Mouse (Mus musculus): Measurements from ENCODE around the gene Dtx1. TPM values are rescaled to one million over a fixed set of nuclear protein-coding genes. Genes with fewer than 3 reads are reported as not detected.

Gene Dtx1
- polyA plus RNA-seq, 1 experiment from 2014 or later: 7.4 TPM

- WGBS: 39% methylated on average over 12 of the region's 12 CpGs
- Histone ChIP-seq H3K27ac (ENCODE audit: low read depth, low read length) (no peak overlapping the region), H3K4me1 (ENCODE audit: control insufficient read depth, insufficient read depth, low read length) (no peaks in the 10 kb centered on the region), H3K27me3 (ENCODE audit: control insufficient read depth, insufficient read depth, low read length) (peaks cover 34% of the 10 kb centered on the region), H3K4me3 (ENCODE audit: low read depth, low read length) (no peak overlapping the region), H3K4me2 (ENCODE audit: low read depth) (no peak overlapping the region), H3K36me3 (ENCODE audit: control insufficient read depth, insufficient read depth, low read length) (no peaks in the 10 kb centered on the region), H3K9me3 (ENCODE audit: control insufficient read depth, low read length) (no peaks in the 10 kb centered on the region), H3K9ac (ENCODE audit: low read length) (no peak overlapping the region)
- ATAC-seq (ENCODE audit: insufficient read depth, low FRiP score, low TSS enrichment) (no peak), DNase-seq (ENCODE audit: low spot score) (no peak)
Measured at GRCm38 (mm10) chr5:120647814-120648491, 63.8 kb downstream of the Dtx1 start.

- no peak overlapping the region for H3K9ac ChIP-seq (ENCODE audit: low read length)
- H3K36me3 ChIP-seq (ENCODE audit: control insufficient read depth, insufficient read depth, low read length): no peaks in the 10 kb centered on the region
- H3K9me3 ChIP-seq (ENCODE audit: control insufficient read depth, low read length): no peaks in the 10 kb centered on the region
- H3K27ac ChIP-seq (ENCODE audit: low read depth, low read length): no peak overlapping the region
- no peak overlapping the region for H3K4me2 ChIP-seq (ENCODE audit: low read depth)
- ATAC-seq (ENCODE audit: insufficient read depth, low FRiP score, low TSS enrichment) (no peak), DNase-seq (ENCODE audit: low spot score) (no peak)
- H3K4me1 ChIP-seq (ENCODE audit: control insufficient read depth, insufficient read depth, low read length): no peaks in the 10 kb centered on the region
- H3K27me3 ChIP-seq (ENCODE audit: control insufficient read depth, insufficient read depth, low read length): peaks cover 34% of the 10 kb centered on the region
- H3K4me3 ChIP-seq (ENCODE audit: low read depth, low read length): no peak overlapping the region
- WGBS: 83% methylated on average over 4 of the region's 4 CpGs
Measured at GRCm38 (mm10) chr5:120647361-120647760, 64.4 kb downstream of the Dtx1 start.

- ATAC-seq (ENCODE audit: insufficient read depth, low FRiP score, low TSS enrichment): no peak
- WGBS: 65% methylated on average over 6 of the region's 6 CpGs
- peaks cover 34% of the 10 kb centered on the region for H3K27me3 ChIP-seq (ENCODE audit: control insufficient read depth, insufficient read depth, low read length)
Measured at GRCm38 (mm10) chr5:120645851-120646250, 65.9 kb downstream of the Dtx1 start.

GRCm38 (mm10) chr5:120644227-120644626, 67.5 kb downstream of the Dtx1 start:
- H3K9me3 ChIP-seq (ENCODE audit: control insufficient read depth, low read length): no peaks in the 10 kb centered on the region
- H3K4me1 ChIP-seq (ENCODE audit: control insufficient read depth, insufficient read depth, low read length): no peaks in the 10 kb centered on the region
- no peak overlapping the region for H3K9ac ChIP-seq (ENCODE audit: low read length)
- no peaks in the 10 kb centered on the region for H3K36me3 ChIP-seq (ENCODE audit: control insufficient read depth, insufficient read depth, low read length)
- DNase-seq (ENCODE audit: low spot score): no peak
- no peak overlapping the region for H3K27ac ChIP-seq (ENCODE audit: low read depth, low read length)
- H3K4me3 ChIP-seq (ENCODE audit: low read depth, low read length): no peak overlapping the region
- H3K4me2 ChIP-seq (ENCODE audit: low read depth): no peak overlapping the region
- H3K27me3 ChIP-seq (ENCODE audit: control insufficient read depth, insufficient read depth, low read length): peaks cover 21% of the 10 kb centered on the region
- ATAC-seq (ENCODE audit: insufficient read depth, low FRiP score, low TSS enrichment): no peak
- WGBS: 70% methylated on average over 3 of the region's 3 CpGs

More at GRCm38 (mm10) chr5:120645851-120646250, 65.9 kb downstream of the Dtx1 start:
- no peaks in the 10 kb centered on the region for H3K4me1 ChIP-seq (ENCODE audit: control insufficient read depth, insufficient read depth, low read length)
- H3K9ac ChIP-seq (ENCODE audit: low read length): no peak overlapping the region
- no peak overlapping the region for H3K4me3 ChIP-seq (ENCODE audit: low read depth, low read length)
- H3K9me3 ChIP-seq (ENCODE audit: control insufficient read depth, low read length): no peaks in the 10 kb centered on the region
- no peak overlapping the region for H3K4me2 ChIP-seq (ENCODE audit: low read depth)
- H3K36me3 ChIP-seq (ENCODE audit: control insufficient read depth, insufficient read depth, low read length): no peaks in the 10 kb centered on the region
- DNase-seq (ENCODE audit: low spot score): no peak
- no peak overlapping the region for H3K27ac ChIP-seq (ENCODE audit: low read depth, low read length)

GRCm38 (mm10) chr5:120643365-120644085, 68.2 kb downstream of the Dtx1 start:
- no peak overlapping the region for H3K4me3 ChIP-seq (ENCODE audit: low read depth, low read length)
- H3K9ac ChIP-seq (ENCODE audit: low read length): no peak overlapping the region
- no peak overlapping the region for H3K4me2 ChIP-seq (ENCODE audit: low read depth)
- H3K27ac ChIP-seq (ENCODE audit: low read depth, low read length): no peak overlapping the region
- H3K27me3 ChIP-seq (ENCODE audit: control insufficient read depth, insufficient read depth, low read length): peaks cover 14% of the 10 kb centered on the region
- DNase-seq (ENCODE audit: low spot score) (no peak), ATAC-seq (ENCODE audit: insufficient read depth, low FRiP score, low TSS enrichment) (no peak)
- no peaks in the 10 kb centered on the region for H3K4me1 ChIP-seq (ENCODE audit: control insufficient read depth, insufficient read depth, low read length)
- H3K9me3 ChIP-seq (ENCODE audit: control insufficient read depth, low read length): no peaks in the 10 kb centered on the region
- WGBS: 79% methylated on average over 14 of the region's 14 CpGs
- no peaks in the 10 kb centered on the region for H3K36me3 ChIP-seq (ENCODE audit: control insufficient read depth, insufficient read depth, low read length)

GRCm38 (mm10) chr5:120640094-120640493, 71.6 kb downstream of the Dtx1 start:
- H3K27me3 ChIP-seq (ENCODE audit: control insufficient read depth, insufficient read depth, low read length): no peaks in the 10 kb centered on the region
- ATAC-seq (ENCODE audit: insufficient read depth, low FRiP score, low TSS enrichment) (no peak), DNase-seq (ENCODE audit: low spot score) (no peak)
- H3K9ac ChIP-seq (ENCODE audit: low read length): no peak overlapping the region
- no peak overlapping the region for H3K27ac ChIP-seq (ENCODE audit: low read depth, low read length)
- no peaks in the 10 kb centered on the region for H3K9me3 ChIP-seq (ENCODE audit: control insufficient read depth, low read length)
- no peaks in the 10 kb centered on the region for H3K4me1 ChIP-seq (ENCODE audit: control insufficient read depth, insufficient read depth, low read length)
- H3K4me3 ChIP-seq (ENCODE audit: low read depth, low read length): no peak overlapping the region
- no peaks in the 10 kb centered on the region for H3K36me3 ChIP-seq (ENCODE audit: control insufficient read depth, insufficient read depth, low read length)
- WGBS: 83% methylated on average over 7 of the region's 7 CpGs
- H3K4me2 ChIP-seq (ENCODE audit: low read depth): no peak overlapping the region

GRCm38 (mm10) chr5:120635633-120636032, 76.1 kb downstream of the Dtx1 start:
- Histone ChIP-seq H3K9me3 (ENCODE audit: control insufficient read depth, low read length) (no peaks in the 10 kb centered on the region), H3K9ac (ENCODE audit: low read length) (no peak overlapping the region), H3K27ac (ENCODE audit: low read depth, low read length) (no peak overlapping the region), H3K4me1 (ENCODE audit: control insufficient read depth, insufficient read depth, low read length) (peaks cover 3% of the 10 kb centered on the region; the same call in 1 of the 2 replicates), H3K36me3 (ENCODE audit: control insufficient read depth, insufficient read depth, low read length) (no peaks in the 10 kb centered on the region), H3K4me2 (ENCODE audit: low read depth) (no peak overlapping the region), H3K4me3 (ENCODE audit: low read depth, low read length) (no peak overlapping the region), H3K27me3 (ENCODE audit: control insufficient read depth, insufficient read depth, low read length) (0 out of 2 replicates have a peak, but pooled peaks cover 3% of the 10 kb centered on the region)
- ATAC-seq (ENCODE audit: insufficient read depth, low FRiP score, low TSS enrichment) (no peak), DNase-seq (ENCODE audit: low spot score) (no peak)
- WGBS: 85% methylated on average over 5 of the region's 5 CpGs

GRCm38 (mm10) chr5:120634860-120635259, 76.9 kb downstream of the Dtx1 start:
- peaks cover 3% of the 10 kb centered on the region; the same call in 1 of the 2 replicates for H3K4me1 ChIP-seq (ENCODE audit: control insufficient read depth, insufficient read depth, low read length)
- no peak for ATAC-seq (ENCODE audit: insufficient read depth, low FRiP score, low TSS enrichment)
- no peaks in the 10 kb centered on the region for H3K36me3 ChIP-seq (ENCODE audit: control insufficient read depth, insufficient read depth, low read length)
- no peaks in the 10 kb centered on the region for H3K9me3 ChIP-seq (ENCODE audit: control insufficient read depth, low read length)
- H3K27me3 ChIP-seq (ENCODE audit: control insufficient read depth, insufficient read depth, low read length): 0 out of 2 replicates have a peak, but pooled peaks cover 3% of the 10 kb centered on the region
- no peak for DNase-seq (ENCODE audit: low spot score)
- no peak overlapping the region for H3K27ac ChIP-seq (ENCODE audit: low read depth, low read length)
- 37% methylated on average over 5 of the region's 5 CpGs for WGBS
- no peak overlapping the region for H3K4me2 ChIP-seq (ENCODE audit: low read depth)
- H3K9ac ChIP-seq (ENCODE audit: low read length): no peak overlapping the region
- no peak overlapping the region for H3K4me3 ChIP-seq (ENCODE audit: low read depth, low read length)

- Histone ChIP-seq H3K9ac (ENCODE audit: low read length) (no peak within 1 kb of the TSS), H3K4me2 (ENCODE audit: low read depth) (no peak within 1 kb of the TSS), H3K9me3 (ENCODE audit: control insufficient read depth, low read length) (no peaks in the 10 kb centered on the region), H3K27me3 (ENCODE audit: control insufficient read depth, insufficient read depth, low read length) (0 out of 2 replicates have a peak, but pooled peaks cover 3% of the 10 kb centered on the region), H3K27ac (ENCODE audit: low read depth, low read length) (no peak within 1 kb of the TSS), H3K4me3 (ENCODE audit: low read depth, low read length) (no peak within 1 kb of the TSS), H3K36me3 (ENCODE audit: control insufficient read depth, insufficient read depth, low read length) (no peaks in the 10 kb centered on the region), H3K4me1 (ENCODE audit: control insufficient read depth, insufficient read depth, low read length) (peaks cover 3% of the 10 kb centered on the region; the same call in 1 of the 2 replicates)
- DNase-seq (ENCODE audit: low spot score) (no peak), ATAC-seq (ENCODE audit: insufficient read depth, low FRiP score, low TSS enrichment) (no peak)
- 66% methylated on average over 9 of the region's 9 CpGs for WGBS
Measured at GRCm38 (mm10) chr5:120634131-120634530, 77.6 kb downstream of the Dtx1 start, which contains the start of gene Cfap73. Gene Cfap73 (minus strand): TSS chr5:120634235.
